Mouse (Mus musculus) thymus, adult 2 months (tissue): ENCODE data around the gene Tapbp.

Experiments used
- CTCF ChIP-seq: fragments of 200-500 bp; IDR thresholded peaks from 2 replicates; pipeline ENCODE4 v1.5.1; 2012; ENCODE audit warnings: mild to moderate bottlenecking, control low read depth, low read length, moderate library complexity, borderline replicate concordance; ENCODE audit not compliant: control insufficient read depth, poor library complexity, insufficient read depth; ENCODE audit errors: extremely low read depth
- POLR2A ChIP-seq: fragments of 200-500 bp; IDR thresholded peaks from 2 replicates; pipeline ENCODE4 v1.6.1; 2012; ENCODE audit warnings: mild to moderate bottlenecking, low read length, control low read depth, moderate library complexity; ENCODE audit not compliant: control insufficient read depth, poor library complexity, insufficient read depth; ENCODE audit errors: extremely low read depth

DNA sequence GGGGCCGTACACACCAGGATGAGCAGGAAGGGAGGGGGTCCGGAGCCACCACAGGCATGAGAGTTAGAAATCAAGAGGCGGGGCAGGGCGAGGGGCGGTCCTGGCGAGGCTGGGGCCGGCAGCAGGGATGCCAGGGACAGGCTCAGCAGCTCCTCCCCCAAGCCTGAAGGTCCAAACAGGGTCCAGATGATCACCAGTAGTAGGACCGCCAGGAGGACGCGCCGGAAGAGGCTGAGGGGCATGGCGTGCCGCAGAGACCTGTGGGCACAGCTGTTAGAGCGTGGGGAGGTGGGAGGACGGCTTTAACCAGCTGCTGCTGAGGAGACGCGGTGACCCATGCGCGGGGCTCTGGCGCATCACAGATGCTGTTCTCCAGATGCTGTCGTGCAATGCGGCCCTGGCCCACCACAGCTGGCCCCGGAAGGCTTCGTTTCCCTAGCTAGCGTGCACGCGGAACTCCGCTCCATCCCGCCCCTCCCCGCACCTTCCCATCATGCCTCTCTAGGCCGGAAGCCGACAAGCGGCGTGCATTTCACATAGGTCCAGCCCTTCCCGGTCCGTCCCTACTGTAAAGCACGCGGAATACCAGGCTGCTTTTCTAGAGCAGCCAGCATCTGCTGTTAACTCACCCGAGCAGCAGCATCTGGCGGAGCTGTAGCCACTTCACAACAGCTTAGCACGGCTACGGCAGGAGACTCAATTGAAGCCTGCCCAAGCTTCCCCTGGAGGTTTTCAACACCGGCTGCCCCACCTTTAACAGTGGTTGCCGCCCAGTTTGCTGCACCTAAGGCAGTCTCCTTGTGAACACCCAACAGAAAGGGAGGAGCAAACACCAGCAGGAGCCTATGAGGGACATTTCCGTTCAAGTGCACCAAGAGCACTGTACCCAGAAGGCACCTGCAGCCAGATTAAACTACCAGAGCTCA lies 35.6 kb downstream of the Tapbp start, which contains the start of gene B3galt4:
- TF ChIP-seq CTCF (peak; percentile 27; the same call in 1 of the 2 replicates), POLR2A (peak; percentile 77)
